Mouse (Mus musculus): Measurements from ENCODE around the gene Rps18.
"Not testable (repeated sequence)": the region's sequence is repeated elsewhere in the genome, so short reads cannot be mapped to it uniquely, and the experiment has no call there.

Gene Rps18

DNA sequence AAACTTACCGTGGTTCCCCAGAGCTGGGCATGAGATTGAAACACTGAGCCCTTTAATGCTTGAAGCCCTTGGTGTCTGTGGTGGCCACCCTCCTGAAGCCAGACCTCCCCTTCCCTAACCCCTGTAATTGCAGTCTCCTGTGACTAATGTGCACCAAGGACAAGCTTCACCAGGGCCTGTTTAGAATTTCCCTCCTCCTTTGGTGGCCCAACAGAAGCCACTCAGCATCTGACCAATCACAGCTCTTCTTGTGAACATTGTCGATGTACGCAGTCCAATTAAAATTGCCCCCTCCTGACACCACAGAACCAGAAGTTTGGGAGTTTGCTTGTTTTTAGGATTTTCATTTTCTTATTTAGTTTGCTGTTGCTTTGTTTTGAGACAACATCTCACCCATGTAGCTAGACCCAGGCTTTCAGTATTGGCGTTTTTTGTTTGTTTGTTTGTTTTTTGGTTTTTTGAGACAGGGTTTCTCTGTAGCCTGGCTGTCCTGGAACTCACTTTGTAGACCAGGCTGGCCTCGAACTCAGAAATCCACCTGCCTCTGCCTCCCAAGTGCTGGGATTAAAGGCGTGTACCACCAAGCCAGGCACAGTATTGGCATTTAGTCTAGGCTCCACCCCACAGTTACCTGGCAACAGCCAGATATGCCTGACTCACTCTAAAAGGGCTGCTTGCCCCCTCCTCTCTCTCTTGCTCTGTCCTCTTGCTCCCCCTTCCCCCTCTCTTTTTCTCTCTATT is 51.7 kb downstream of the Rps18 start:
- DNase-seq, result not testable (repeated sequence)

DNA sequence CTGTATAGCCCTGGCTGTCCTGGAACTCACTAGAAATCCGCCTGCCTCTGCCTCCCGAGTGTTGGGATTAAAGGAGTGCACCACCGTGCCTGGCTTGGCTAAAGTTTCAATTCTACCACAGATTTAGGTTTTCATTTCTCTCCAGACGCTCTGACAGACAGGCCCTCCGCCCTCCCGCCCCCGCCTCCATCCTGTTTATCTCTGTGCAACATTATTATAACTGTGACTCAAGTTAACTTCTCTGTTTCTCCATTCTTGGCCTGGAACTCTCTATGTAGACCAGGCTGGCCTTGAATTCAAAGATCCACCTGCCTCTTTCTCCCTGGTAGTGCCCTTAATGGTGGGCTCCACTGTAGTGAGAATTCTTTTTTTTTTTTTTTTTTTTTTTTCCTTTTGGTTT is 53.3 kb downstream of the Rps18 start:
- no peak for DNase-seq

DNA sequence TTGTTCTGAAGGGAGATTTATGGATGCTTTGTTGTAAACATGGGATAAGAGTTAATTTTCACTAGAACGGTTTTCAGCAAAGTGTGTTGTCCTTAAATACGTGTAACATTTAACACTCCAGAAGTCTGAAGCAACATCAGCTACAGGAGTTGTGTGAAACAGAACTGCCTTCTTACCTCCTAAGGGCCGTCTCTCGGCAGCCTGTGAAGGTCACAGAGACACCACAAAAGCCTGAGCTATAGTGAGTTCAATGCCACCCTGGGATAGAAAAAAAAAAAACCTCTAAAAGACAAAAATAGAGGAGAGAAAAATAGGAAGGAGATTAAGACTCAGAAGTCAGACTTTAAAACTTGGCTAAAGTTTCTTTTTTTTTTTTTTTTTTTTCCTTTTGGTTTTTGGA is 53.7 kb downstream of the Rps18 start:
- DNase-seq, result no peak
